Mouse (Mus musculus): ENCODE measurements around the gene Bgn.

Gene Bgn

DNA sequence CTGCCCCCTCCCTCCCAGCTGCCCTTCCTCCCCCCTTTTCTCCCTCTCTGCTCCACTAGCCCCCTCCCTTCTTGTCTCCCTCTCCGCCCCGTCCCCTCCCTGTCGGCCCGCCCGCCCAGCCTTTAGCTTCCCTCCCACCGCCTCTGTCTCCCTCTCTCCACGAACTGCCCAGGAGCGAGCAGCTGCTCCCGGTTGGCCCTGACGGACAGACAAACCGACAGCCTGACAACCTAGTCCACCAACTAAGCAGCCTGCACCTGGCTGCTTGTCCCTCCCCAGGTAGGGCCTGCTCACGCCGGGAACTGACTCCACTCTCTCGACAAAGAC lies at the start of gene Bgn:
Gene Bgn (plus strand): TSS at position 119 of the 327 bp plus-strand sequence.
- in situ Hi-C loops (cut with MboI, MseI): no loop called here

DNA sequence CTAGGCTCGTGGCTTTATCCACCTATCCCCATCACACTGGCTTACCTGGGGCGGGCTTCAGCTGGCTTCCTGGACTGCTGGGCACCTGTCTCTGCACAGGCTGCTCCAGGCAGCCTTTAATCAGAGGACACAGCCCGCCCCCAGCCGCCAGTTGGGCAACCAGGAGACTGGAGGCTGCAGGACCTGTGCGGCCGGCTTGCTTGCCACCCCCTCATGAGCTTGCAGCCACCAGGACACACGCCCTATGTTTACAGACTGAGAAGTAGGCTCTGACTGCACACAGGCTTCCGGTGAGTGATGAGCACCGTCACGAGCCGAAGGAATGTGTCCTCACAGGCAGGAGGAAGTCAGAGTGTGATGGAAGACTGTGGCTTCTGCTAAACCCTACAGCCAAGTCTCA lies 48.1 kb upstream of the Bgn start, which contains the start of gene Trex2:
Gene Trex2 (minus strand): TSS at position 93 of the 400 bp plus-strand sequence.
- in situ Hi-C loops (cut with MboI, MseI): no loop called here

DNA sequence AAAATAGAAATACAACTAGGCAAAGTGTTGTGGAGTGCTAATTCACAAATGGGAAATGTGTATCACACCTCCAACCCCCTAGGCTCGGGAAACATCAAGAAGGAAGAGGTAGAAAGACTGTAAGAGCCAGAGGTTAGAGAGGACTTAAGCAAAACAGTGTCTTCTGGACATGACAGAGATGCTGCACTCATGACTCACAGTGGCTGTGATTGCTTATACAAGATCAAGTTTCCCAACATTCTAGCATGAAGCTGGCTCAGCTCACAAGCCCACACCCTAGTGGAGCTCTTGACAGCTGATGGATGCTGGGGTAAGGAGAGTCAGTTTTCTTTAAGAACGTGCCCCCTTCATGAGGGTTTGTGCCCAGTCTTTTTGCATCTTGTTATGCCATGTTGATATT lies 42.0 kb upstream of the Bgn start:
- in situ Hi-C loops (cut with MboI, MseI): no loop called here

DNA sequence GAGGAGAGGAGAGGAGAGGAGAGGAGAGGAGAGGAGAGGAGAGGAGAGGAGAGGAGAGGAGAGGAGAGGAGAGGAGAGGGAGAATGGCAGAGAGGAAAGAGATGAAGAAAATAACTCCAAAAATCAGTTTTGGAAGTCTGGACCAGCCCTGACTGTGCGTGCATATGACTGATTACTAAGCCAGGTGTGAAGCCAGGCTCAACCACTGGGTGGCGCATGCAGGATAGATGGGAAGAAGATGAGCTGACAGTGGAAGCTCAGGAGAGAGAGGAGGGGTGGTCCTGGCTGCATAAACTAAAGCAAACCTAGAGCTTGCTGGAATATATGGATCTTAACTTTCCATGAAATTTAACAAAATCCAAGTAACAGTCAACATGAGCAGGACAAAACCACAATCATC lies 31.5 kb upstream of the Bgn start:
- in situ Hi-C loops (cut with MboI, MseI): no loop called here

DNA sequence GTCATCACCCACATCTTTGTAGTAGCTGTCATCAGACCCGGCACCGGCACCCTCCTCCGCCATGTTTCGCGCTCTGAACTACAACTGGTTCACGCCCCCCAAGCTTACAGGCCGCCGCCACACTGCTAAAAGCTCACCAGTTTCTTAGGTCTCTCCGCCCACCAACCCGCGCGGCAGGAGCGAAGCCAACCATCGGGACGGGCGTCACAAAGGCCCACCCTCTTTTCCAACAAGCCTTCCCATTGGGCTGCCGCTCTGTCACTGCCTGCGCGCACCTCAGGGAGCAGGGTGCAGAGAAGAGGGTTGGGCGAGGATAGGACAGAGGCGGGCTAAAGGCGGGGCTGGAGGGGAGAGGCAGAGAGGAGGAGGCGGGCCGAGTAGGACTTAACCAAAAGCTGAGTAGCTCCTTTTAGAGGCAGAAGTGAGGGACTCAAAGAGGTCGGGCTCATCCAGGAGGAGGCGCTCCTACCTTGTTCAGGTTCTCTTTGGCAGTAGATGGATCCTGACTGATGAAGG lies 24.5 kb upstream of the Bgn start, which contains the start of gene Haus7:
Gene Haus7 (minus strand): TSS at position 168 of the 516 bp plus-strand sequence.
- in situ Hi-C loops (cut with MboI, MseI): no loop called here

DNA sequence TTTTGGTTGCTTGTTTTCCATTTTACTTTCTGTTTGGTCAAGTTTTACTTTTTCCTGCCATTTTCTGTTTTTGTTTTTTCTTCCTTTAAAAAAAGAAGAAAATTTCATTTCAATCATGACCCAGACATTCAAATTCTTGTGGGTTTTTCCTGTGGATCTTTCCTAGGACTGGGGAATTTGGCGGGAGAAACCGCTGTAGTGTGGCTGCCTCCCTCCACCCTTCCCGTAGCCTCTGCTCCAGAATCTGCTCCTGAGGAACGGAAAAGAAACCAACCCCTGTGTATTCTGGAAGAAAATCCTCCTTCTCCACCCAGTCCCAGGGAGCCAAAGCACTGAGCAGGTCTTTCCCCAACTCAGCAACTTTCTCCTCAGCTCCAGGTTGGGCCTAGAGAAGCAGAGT lies 22.6 kb upstream of the Bgn start:
- in situ Hi-C loops (cut with MboI, MseI): no loop called here

DNA sequence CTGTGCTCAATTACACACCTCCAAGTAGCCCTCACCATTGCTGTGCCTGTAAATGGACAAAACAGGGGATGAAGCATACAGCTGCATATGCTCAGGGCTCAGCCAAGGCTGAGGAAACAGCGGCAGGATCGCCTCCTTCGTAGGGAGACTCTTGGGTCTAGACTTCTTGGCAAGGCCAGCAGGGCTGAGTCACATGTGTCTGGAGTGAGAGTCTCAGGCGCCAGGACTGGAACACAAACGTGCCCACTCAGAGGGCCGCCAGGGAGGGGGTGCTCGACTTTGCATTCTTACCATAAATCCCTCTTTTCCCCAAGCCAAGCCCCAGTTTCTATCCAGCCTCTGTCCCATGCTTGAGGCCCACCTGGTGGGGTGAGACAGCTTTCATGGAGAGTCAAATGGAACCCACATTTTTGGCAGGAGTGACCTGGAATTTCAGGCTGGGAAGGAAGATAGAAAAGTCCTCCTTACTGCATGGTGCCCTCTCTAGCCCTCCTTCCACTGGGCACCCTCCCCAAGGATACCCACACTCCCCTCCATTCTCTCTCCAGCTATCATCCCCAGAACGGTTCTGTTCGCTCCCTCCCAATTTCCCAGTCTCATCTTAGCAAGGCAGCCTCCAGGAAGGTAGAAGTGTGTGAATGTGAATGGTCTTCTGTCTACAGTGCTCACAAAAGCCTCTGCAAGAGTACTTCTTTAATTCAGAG lies 17.8 kb upstream of the Bgn start:
- in situ Hi-C loops (cut with MboI, MseI): no loop called here

DNA sequence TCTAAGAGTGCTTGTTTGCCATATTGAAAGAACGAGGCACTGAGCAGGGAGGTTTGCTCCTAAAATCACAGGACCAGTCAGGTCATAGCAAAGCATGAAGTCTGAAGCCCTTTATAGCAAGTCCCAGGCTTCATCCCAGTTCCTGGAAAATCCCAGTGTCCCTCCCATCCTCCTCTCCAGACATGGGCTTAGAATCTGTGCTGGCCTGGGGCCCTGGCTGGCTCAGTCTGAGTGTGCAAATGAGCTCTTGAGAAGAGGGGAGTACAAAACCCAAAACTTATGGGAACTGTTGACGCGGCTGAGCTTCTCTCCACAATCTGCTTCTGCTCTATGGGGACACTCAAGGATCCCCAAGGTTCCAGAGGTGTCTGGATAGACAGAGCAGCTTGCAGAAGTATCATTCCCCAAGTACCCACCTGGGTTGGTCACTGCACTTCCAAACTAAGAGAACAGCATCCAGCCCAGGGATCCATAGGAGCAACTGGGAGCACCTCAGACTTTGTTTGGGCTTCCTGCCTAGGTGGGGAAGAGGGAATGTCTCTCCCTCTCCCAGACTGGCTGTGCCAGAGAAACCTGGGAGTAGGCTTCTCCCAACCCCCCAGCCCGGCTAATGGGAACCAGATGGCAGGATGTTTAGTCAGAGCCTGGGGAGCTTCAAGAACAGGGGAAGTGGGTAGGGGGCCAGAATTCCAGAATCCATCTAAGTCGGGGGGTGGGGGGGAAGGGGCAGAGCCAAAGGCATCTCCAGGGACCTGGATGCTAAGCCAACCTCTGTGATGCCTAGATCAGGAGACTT lies 15.8 kb upstream of the Bgn start:
- in situ Hi-C loops (cut with MboI, MseI): no loop called here

DNA sequence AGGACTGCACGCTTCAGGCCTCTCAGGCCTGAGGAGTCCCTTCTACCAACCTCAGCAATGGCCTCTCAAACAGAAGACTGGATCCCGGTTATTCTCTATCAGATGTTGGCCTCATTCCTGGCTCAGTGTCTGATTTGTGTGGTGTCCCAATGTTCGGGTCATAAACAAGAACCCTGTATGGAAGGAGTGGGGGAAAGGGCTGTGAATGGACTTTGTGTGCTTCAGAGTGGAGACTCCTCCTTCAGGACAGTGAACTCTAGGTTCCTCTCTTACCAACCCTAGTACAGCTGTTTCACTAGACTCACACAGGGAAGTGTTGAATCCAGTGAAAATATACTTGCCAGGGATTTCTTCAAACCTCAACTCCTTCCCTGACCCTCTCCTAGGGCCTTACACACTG lies 15.1 kb upstream of the Bgn start:
- in situ Hi-C loops (cut with MboI, MseI): no loop called here

DNA sequence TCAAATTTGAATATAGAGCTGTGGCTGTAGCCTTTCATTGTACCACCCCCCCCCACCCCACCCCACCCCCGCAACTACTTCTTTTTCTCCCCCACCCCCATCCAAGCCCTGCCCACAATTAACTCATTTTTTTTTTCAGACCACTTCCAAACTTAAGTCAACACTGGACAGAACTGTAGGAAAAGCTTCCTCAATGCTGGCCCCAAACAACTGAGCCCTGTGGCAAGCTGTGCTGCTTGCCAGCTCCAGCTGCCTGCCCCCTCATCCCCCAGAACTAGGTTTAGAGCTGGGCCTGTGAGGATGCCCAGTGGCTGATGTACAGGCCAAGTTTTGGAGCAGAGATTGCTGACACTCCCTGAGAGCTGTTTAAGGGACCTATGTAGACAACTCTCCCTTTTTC lies 14.7 kb upstream of the Bgn start:
- in situ Hi-C loops (cut with MboI, MseI): no loop called here

DNA sequence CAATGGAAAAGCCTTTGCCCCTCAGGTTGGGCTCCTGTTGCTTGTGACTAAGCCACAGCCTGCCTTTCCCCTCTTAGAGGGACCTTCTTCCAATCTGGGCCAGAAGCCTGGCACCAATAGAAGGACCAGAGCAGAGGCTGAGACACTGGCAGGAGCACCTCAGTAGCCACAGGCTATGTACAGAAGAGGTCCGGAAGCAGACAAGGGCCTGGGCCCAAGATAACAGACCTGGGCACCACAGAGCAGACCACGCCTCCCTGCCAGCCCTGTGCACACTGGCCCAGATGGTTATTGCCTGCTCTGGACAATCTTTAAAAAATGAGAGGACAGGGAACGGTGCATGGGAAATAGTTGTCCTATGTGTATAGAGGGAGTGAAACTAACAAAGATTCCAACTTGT lies 11.6 kb upstream of the Bgn start:
- in situ Hi-C loops (cut with MboI, MseI): no loop called here

DNA sequence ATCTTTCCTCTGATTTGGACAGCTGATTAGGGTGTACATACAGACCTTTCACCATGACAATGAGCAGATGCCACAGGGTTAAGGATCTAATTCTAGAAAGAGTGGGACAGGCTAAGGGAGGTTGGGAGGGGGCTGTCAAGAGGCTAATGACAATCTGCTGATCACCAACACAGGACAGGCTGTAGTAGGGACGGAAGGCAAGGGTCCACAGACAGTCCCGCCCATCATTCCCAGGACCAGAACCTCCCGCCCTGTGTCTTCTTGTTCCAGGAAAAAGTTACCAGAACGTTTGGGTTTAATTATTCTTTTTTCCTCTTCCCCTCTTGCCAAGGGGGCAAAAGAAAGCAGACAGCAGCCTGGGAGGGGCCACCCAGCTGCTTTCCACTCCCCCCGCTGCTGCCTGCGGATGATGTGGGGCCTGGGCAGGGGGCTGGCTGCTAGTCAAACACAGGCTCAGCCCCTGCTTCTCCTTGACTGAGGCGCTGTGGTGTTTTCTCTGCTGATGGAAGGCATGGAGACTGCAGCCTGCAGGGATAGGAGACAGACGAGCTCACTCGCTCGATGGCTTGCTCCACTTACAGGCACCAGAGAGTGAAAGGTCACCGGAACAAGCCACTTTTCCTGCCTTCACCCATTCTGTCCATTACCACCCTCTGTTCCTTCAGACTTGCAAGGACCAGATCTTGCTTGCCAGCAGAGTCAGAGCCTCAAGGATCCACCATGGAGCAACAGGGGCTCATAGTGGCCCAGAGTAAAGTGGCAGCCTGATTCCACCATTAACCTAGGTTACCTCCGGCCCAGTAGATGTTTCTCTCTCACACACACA lies 8.8 kb upstream of the Bgn start:
- in situ Hi-C loops (cut with MboI, MseI): no loop called here

DNA sequence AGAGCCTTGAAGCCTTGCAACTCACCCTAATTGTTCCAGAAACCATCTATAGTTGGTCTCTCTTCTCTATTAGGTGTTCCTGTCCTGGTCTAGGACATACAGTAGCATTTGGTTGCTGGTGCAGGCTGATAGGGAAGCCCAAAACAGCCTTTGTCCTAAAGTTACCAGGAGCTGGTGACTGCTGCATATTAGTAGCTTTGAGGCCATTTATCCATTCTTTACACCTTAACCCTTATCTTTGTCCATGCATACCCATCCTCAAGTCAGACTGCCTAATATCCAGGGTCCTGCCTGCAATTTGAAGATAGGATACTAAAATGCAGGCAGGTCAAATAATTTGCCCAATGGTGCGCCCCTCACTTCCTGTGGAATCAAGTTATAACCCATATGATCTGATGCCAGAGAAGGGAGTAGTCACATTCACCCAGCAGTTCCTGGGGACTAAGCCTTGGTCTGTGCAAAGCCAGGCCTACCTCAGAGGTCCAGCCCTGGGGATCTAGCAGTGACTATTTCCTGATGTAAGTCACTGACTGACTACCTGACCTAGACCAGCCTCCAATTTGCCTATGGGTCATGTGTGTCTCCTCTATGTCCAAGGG lies 7.6 kb upstream of the Bgn start:
- in situ Hi-C loops (cut with MboI, MseI): no loop called here

DNA sequence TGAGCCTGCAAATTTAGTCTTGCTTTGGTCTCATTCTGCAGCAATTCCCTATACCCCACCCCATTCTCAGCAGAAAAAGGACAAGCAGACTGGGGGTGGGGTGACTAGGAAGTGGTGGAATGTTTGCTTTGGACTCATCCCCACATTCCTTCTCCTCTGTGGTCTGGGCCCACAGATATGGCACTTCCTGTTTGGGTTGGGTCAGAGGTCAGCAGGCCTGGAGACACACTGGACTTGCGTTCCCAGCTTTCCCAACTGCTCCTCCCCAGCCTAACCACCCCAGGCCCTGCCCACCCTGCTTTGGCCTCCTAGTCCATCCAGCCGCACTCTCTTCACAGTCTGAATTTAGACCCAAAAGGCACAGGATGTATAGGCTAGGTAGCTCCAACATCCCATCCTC lies 6.8 kb upstream of the Bgn start:
- in situ Hi-C loops (cut with MboI, MseI): no loop called here

DNA sequence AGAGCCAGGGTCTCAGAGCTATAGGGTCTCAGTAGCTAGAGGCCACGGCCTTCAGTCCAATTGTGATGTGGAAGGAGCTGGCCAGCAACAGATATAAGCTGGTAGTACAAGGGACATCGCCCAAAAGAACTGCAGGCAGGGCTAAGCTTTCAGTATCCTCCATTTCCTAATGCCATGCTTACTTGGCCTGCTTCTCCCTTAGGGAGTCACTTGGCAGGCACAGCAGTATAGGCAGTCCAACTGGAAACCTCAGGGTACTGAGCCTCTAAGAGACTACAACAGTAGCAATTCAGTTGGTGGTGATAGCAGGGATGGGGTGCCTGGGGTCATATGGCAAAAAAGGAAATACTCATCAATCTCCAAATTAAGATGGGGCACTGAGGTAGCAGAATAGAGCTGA lies 5.9 kb upstream of the Bgn start:
- in situ Hi-C loops (cut with MboI, MseI): no loop called here

DNA sequence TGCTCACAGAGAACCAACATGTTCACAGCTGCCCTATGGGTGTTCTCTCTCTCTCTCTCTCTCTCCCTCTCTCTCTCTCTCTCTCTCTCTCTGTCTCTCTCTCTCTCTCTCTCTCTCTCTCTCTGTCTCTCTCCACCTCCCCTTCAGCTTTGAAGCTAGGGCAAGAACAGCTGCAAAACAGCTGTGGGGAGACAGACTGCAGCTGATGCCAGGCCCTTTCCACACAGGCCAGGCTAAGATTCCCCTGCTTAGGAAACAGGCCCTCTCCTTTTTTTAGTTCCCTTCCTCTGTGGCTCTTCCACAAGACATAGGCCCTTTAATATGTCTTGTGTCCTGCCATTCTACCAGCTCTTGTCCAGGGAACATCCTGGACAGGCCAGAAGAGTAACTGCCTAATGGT lies 3.7 kb upstream of the Bgn start:
- in situ Hi-C loops (cut with MboI, MseI): no loop called here

DNA sequence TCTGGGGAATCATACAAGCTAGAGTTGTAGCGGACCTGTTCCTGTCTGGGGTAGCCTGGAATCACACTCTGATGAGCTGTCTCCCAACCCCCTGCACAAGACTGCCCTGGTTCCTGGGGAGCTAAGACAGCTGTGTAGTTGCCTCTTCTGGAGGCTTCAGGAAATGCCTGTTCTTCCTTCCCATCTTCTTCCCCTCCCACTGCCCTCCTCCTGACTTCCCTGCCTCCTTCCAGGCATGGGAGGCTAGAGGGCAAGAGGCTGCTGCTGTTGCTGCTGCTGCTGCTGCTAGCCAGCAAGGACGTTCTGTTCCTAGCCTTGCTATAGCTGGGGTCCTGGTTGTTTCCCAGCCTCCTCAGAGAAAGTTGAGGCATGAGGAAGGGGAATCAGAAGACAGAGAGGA lies 3.1 kb upstream of the Bgn start:
- in situ Hi-C loops (cut with MboI, MseI): no loop called here

DNA sequence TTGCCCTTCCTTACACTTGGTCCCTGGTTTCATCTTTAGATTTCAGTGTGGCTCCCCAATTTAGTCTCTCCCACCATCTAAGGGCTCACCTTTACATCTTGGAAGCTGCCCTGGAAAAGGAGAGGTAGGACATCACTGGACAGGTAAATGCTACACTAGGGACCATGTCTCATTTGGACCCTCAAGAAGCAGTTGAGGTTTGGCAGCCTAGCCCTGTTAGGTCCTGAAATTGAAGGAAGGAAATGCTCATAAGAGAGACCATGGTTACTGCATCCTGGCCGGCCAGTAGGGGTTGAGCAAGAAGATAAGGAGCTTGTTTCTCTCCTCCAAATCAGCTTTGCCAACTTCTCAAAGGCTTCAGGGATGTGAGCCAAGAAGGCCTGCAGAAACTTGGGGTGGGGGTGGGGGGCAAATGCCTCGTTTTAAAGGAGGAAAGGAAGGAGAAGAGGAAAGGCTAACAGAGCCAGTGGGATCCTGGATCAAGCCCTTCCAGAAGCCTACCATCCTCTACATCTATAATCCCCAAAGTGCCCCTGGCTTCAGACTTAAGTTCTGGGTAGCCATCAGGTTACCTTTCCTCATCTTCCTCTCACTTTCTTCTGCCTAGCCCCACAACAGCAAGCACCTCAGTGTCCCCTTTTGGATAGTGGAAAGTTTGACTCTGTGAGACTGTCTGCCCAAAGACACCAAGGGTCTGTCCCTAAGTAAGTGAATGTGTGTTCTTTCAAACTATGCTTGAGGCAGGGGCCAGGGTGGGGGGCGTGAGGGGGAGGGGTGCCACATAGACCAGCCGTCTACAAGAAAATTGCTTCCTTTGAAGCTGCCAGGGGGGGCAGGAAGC lies 539 bp upstream of the Bgn start:
- in situ Hi-C loops (cut with MboI, MseI): no loop called here

DNA sequence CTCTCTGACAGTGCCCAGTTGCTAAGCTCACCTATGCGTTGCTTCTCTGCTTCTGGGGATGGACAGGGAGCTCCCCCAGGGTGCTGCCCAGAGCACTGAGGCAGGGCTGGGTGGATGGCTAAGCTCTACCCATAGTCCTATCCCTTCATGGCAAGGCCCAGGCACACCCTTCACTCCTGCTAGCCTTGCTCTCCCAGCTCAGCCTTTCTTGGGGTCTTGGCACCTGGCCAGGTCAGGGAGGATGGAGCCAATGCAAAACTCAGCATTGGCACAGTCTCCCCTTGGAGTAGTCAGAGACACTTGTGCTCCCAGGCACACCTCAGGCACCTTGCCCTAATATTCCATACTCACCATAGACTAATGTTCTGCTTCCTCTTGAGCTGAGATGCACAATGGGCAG lies 674 bp downstream of the Bgn start:
- in situ Hi-C loops (cut with MboI, MseI): no loop called here

DNA sequence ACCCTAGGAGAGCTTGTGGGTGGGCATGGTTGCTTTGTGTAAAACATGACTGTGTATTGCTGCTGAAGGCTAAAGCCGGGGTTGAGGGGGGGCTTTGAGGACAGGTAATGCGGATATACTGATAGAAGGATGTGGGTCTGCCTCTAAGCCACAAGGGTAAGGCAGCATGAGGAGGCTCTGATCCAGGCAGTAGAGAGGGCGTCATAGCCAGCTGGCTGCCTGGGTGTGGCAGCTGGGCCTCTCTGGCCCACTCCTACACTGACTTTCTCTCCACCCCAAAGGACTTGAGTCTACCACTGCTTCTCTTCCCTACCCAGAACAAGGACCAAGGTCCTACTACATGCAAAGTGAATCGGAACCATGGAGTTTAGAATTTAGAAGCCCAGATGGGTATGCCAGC lies 1.5 kb downstream of the Bgn start:
- in situ Hi-C loops (cut with MboI, MseI): no loop called here

DNA sequence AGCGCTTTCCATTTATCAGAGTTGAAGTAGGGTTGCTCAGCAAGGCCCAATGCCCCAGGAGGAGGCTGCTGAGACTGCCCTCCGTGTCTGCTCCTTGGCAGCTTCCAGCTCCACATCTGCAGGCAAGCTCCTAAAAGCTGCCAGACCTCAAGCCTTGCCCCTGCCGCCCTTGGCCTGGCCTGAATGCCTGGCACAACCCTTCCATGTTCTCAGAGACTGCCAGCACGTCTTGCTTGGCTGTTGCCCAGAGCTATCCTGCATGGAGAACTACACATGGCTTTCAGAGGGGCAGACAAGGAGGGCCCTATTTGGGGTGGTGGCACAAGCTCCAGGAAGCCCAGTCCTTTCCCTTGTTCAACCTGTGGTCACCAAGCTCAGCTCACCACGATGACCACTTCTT lies 3.5 kb downstream of the Bgn start:
- in situ Hi-C loops (cut with MboI, MseI): no loop called here
